Mouse (Mus musculus) neutrophil, adult 65 days (primary cell): ENCODE results near the gene Ankrd12. TPM values are rescaled to one million over a fixed set of nuclear protein-coding genes. Genes with fewer than 3 reads are reported as not detected.

Source experiments
- total RNA-seq: library from RNA; stranded (reverse); gene quantifications from 2 replicates; pipeline ENCODE4 v1.2.4, GENCODE M21; 2023

Gene Ankrd12
- total RNA-seq = 59.6 and 77.8 TPM in 2 replicates

GRCm38 (mm10) chr17:66076934-66077333, at the start of gene Ankrd12:
Gene Ankrd12 (minus strand): TSS chr17:66077089.

GRCm38 (mm10) chr17:66123066-66123815, 46.4 kb upstream of the Ankrd12 start, which contains the start of gene Ddx11:
Gene Ddx11 (plus strand): TSS chr17:66123520.

GRCm38 (mm10) chr17:66111402-66111959, 34.6 kb upstream of the Ankrd12 start, which contains the start of gene Washc1:
Gene Washc1 (plus strand): TSS chr17:66111545.

GRCm38 (mm10) chr17:66101380-66102330, 24.8 kb upstream of the Ankrd12 start, which contains the start of gene Ndufv2:
Gene Ndufv2 (minus strand): TSS chr17:66101559.

GRCm38 (mm10) chr17:65950622-65951404, 126.1 kb downstream of the Ankrd12 start, which contains the start of gene Twsg1:
Gene Twsg1 (minus strand): TSS chr17:65951226.

Other genes with a start within 250 kb of the Ankrd12 start
- 58.2 and 60.5 TPM in 2 replicates for gene Ralbp1, start 191.3 kb downstream of the Ankrd12 start, total RNA-seq
- 6.1 and 8.4 TPM in 2 replicates for gene Twsg1, start 125.9 kb downstream of the Ankrd12 start, total RNA-seq
- 43.9 and 54.5 TPM in 2 replicates for gene Ndufv2, start 24.5 kb upstream of the Ankrd12 start, total RNA-seq
- gene Washc1, start 34.5 kb upstream of the Ankrd12 start, total RNA-seq = 50.9 and 64.5 TPM in 2 replicates
- gene Ddx11, start 46.4 kb upstream of the Ankrd12 start, total RNA-seq = 9.0 and 12.4 TPM in 2 replicates